Mouse (Mus musculus): Measurements from ENCODE around the gene Csta1.

The Csta1 gene

GRCm38 (mm10) chr16:36071450-36072379, 59.3 kb downstream of the Csta1 start, which contains the start of the genes Fam162a and Ccdc58:
TSS of gene Fam162a (minus strand) at chr16:36071594.
TSS of gene Ccdc58 (plus strand) at chr16:36071685.
- peak; percentile 74 for DNase-seq (ENCODE audit: extremely low read depth, low read depth)

GRCm38 (mm10) chr16:36071071-36071449, 60.0 kb downstream of the Csta1 start:
- DNase-seq (ENCODE audit: extremely low read depth, low read depth), result no peak

Data from MEL-GATA-1-ER (cell line).